Mouse (Mus musculus) liver, embryonic 15.5 days (tissue): ENCODE measurements around the gene Nt5dc1. TPM values are rescaled to one million over a fixed set of nuclear protein-coding genes. Genes with fewer than 3 reads are reported as not detected.

ENCODE experiments used
- ATAC-seq: fragments of 200-750 bp; cut with Nextera tagmentation; 2 replicates; pipeline ENCODE4 v1.8.0; 2017; ENCODE audit warnings: moderate number of reproducible peaks, mild to moderate bottlenecking, moderate library complexity; ENCODE audit not compliant: insufficient read depth
- H3K27ac ChIP-seq: fragments of 300-500 bp; sonication (generic); replicated peaks from 2 replicates; pipeline ENCODE4 v1.5.1; 2015; ENCODE audit warnings: mild to moderate bottlenecking, inconsistent platforms
- H3K27me3 ChIP-seq: fragments of 300-500 bp; sonication (generic); 2 replicates; pipeline ENCODE4 v1.6.1; 2015; ENCODE audit warnings: mild to moderate bottlenecking, inconsistent platforms
- H3K36me3 ChIP-seq: fragments of 300-500 bp; sonication (generic); replicated peaks from 2 replicates; pipeline ENCODE4 v1.6.1; 2015; ENCODE audit warnings: moderate library complexity, mild to moderate bottlenecking, inconsistent platforms
- H3K4me1 ChIP-seq: fragments of 300-500 bp; sonication (generic); replicated peaks from 2 replicates; pipeline ENCODE4 v1.6.1; 2015; ENCODE audit warnings: inconsistent platforms
- H3K4me2 ChIP-seq: fragments of 300-500 bp; sonication (generic); 2 replicates; pipeline ENCODE4 v1.6.1; 2015; ENCODE audit warnings: moderate library complexity, mild to moderate bottlenecking, inconsistent platforms
- H3K4me3 ChIP-seq: fragments of 300-500 bp; sonication (generic); replicated peaks from 2 replicates; pipeline ENCODE4 v1.5.1; 2015; ENCODE audit warnings: mild to moderate bottlenecking, inconsistent platforms
- H3K9ac ChIP-seq: fragments of 300-500 bp; sonication (generic); 2 replicates; pipeline ENCODE4 v1.6.1; 2015; ENCODE audit warnings: moderate library complexity, mild to moderate bottlenecking, inconsistent platforms
- H3K9me3 ChIP-seq: fragments of 300-500 bp; sonication (generic); replicated peaks from 2 replicates; pipeline ENCODE4 v1.6.1; 2016; ENCODE audit warnings: inconsistent platforms
- WGBS: fragments of 180-500 bp; shearing (Covaris S2); methylation state at CpG from one replicate; pipeline ENCODE4 v1.1.7; 2015; ENCODE audit warnings: mixed read lengths; ENCODE audit not compliant: insufficient replicate concordance; 5-methylcytosine and 5-hydroxymethylcytosine counted together
- polyA plus RNA-seq: library from polyadenylated mRNA; unstranded; fragments of >200 nt; fragmentation: Nextera tagmentation; extraction: Ambion mirVana; gene quantifications from 2 replicates; pipeline ENCODE4 v1.2.1, GENCODE M21; 2015

Gene Nt5dc1
- polyA plus RNA-seq, 1 experiment from 2014 or later: 7.4 TPM

- Histone ChIP-seq H3K9ac (no peak overlapping the region), H3K9me3 (no peaks in the 10 kb centered on the region), H3K4me2 (no peak overlapping the region), H3K4me1 (0 out of 2 replicates have a peak, but pooled peaks cover 5% of the 10 kb centered on the region), H3K27me3 (no peaks in the 10 kb centered on the region), H3K4me3 (no peak overlapping the region), H3K36me3 (no peaks in the 10 kb centered on the region), H3K27ac (no peak overlapping the region)
- ATAC-seq: no peak
- 59% methylated on average over 3 of the region's 3 CpGs for WGBS
Observed at GRCm38 (mm10) chr10:34312536-34312935, 105.8 kb downstream of the Nt5dc1 start.

GRCm38 (mm10) chr10:34309915-34310685 lies 108.3 kb downstream of the Nt5dc1 start:
- Histone ChIP-seq H3K4me3 (no peak overlapping the region), H3K36me3 (no peaks in the 10 kb centered on the region), H3K27me3 (no peaks in the 10 kb centered on the region), H3K27ac (no peak overlapping the region), H3K9me3 (no peaks in the 10 kb centered on the region), H3K4me1 (no peaks in the 10 kb centered on the region), H3K9ac (no peak overlapping the region), H3K4me2 (no peak overlapping the region)
- WGBS: 57% methylated on average over 9 of the region's 9 CpGs
- ATAC-seq: no peak

GRCm38 (mm10) chr10:34307070-34307469 lies 111.3 kb downstream of the Nt5dc1 start:
- H3K4me2 ChIP-seq: no peak overlapping the region
- H3K36me3 ChIP-seq: no peaks in the 10 kb centered on the region
- H3K9ac ChIP-seq: no peak overlapping the region
- no peak for ATAC-seq
- no peaks in the 10 kb centered on the region for H3K27me3 ChIP-seq
- H3K9me3 ChIP-seq: no peaks in the 10 kb centered on the region
- no peaks in the 10 kb centered on the region for H3K4me1 ChIP-seq
- H3K4me3 ChIP-seq: no peak overlapping the region
- H3K27ac ChIP-seq: no peak overlapping the region

- WGBS: 65% methylated on average over 5 of the region's 5 CpGs
- no peak for ATAC-seq
Observed at GRCm38 (mm10) chr10:34300368-34300767, 118.0 kb downstream of the Nt5dc1 start.

GRCm38 (mm10) chr10:34297980-34298753 lies 120.2 kb downstream of the Nt5dc1 start:
- Histone ChIP-seq H3K36me3 (no peaks in the 10 kb centered on the region), H3K9me3 (no peaks in the 10 kb centered on the region), H3K27me3 (peaks cover 15% of the 10 kb centered on the region), H3K4me2 (peak overlapping the region; percentile 89), H3K9ac (peak overlapping the region; percentile 11; the same call in 1 of the 2 replicates), H3K4me1 (peaks cover 17% of the 10 kb centered on the region), H3K4me3 (peak overlapping the region; percentile 60), H3K27ac (no peak overlapping the region)
- no peak for ATAC-seq
- WGBS: 42% methylated on average over 25 of the region's 25 CpGs

More at GRCm38 (mm10) chr10:34300368-34300767, 118.0 kb downstream of the Nt5dc1 start:
- peaks cover 15% of the 10 kb centered on the region for H3K27me3 ChIP-seq
- H3K9me3 ChIP-seq: no peaks in the 10 kb centered on the region
- no peak overlapping the region for H3K9ac ChIP-seq
- no peak overlapping the region for H3K4me2 ChIP-seq
- no peaks in the 10 kb centered on the region for H3K36me3 ChIP-seq
- H3K4me1 ChIP-seq: peaks cover 17% of the 10 kb centered on the region
- no peak overlapping the region for H3K27ac ChIP-seq
- no peak overlapping the region for H3K4me3 ChIP-seq

GRCm38 (mm10) chr10:34297299-34297979 lies 120.9 kb downstream of the Nt5dc1 start, which contains the start of gene Tspyl4:
TSS of gene Tspyl4 (plus strand) at chr10:34297442.
- Histone ChIP-seq H3K4me1 (peaks cover 17% of the 10 kb centered on the region), H3K4me2 (peak within 1 kb of the TSS; percentile 89), H3K9me3 (no peaks in the 10 kb centered on the region), H3K36me3 (no peaks in the 10 kb centered on the region), H3K4me3 (peak within 1 kb of the TSS; percentile 60), H3K9ac (peak within 1 kb of the TSS; percentile 11; the same call in 1 of the 2 replicates), H3K27me3 (peaks cover 15% of the 10 kb centered on the region), H3K27ac (no peak within 1 kb of the TSS)
- ATAC-seq: peak; percentile 87
- under 1% methylated on average over 38 of the region's 38 CpGs for WGBS

GRCm38 (mm10) chr10:34296911-34297298 lies 121.4 kb downstream of the Nt5dc1 start:
- no peak overlapping the region for H3K9ac ChIP-seq

GRCm38 (mm10) chr10:34282420-34283238 lies 135.7 kb downstream of the Nt5dc1 start:
- H3K4me2 ChIP-seq: peak overlapping the region; percentile 85
- H3K4me3 ChIP-seq: peak overlapping the region; percentile 98
- H3K27me3 ChIP-seq: no peaks in the 10 kb centered on the region
- H3K4me1 ChIP-seq: peaks cover 21% of the 10 kb centered on the region
- peaks cover 7% of the 10 kb centered on the region; the same call in 1 of the 2 replicates for H3K36me3 ChIP-seq
- ATAC-seq: peak; percentile 59
- 4% methylated on average over 47 of the region's 47 CpGs for WGBS
- peak overlapping the region; percentile 97 for H3K9ac ChIP-seq
- peak overlapping the region; percentile 93 for H3K27ac ChIP-seq
- H3K9me3 ChIP-seq: no peaks in the 10 kb centered on the region

More at GRCm38 (mm10) chr10:34296911-34297298, 121.4 kb downstream of the Nt5dc1 start:
- Histone ChIP-seq H3K36me3 (no peaks in the 10 kb centered on the region), H3K4me1 (peaks cover 17% of the 10 kb centered on the region), H3K4me2 (peak overlapping the region; percentile 89), H3K9me3 (no peaks in the 10 kb centered on the region), H3K27me3 (peaks cover 15% of the 10 kb centered on the region), H3K27ac (no peak overlapping the region), H3K4me3 (peak overlapping the region; percentile 60)
- ATAC-seq: no peak
- 9% methylated on average over 13 of the region's 13 CpGs for WGBS

- H3K9ac ChIP-seq: peak within 1 kb of the TSS; percentile 97
- 0% methylated on average over 38 of the region's 38 CpGs for WGBS
Observed at GRCm38 (mm10) chr10:34281962-34282388, 136.4 kb downstream of the Nt5dc1 start, which contains the start of gene Tspyl1. TSS of gene Tspyl1 (plus strand) at chr10:34282190.

More at GRCm38 (mm10) chr10:34281962-34282388, 136.4 kb downstream of the Nt5dc1 start, which contains the start of gene Tspyl1:
- ATAC-seq: peak; percentile 97
- peak within 1 kb of the TSS; percentile 98 for H3K4me3 ChIP-seq
- H3K4me2 ChIP-seq: peak within 1 kb of the TSS; percentile 85
- H3K27ac ChIP-seq: peak within 1 kb of the TSS; percentile 93
- H3K36me3 ChIP-seq: 0 out of 2 replicates have a peak, but pooled peaks cover under 1% of the 10 kb centered on the region
- H3K9me3 ChIP-seq: no peaks in the 10 kb centered on the region
- peaks cover 21% of the 10 kb centered on the region for H3K4me1 ChIP-seq
- no peaks in the 10 kb centered on the region for H3K27me3 ChIP-seq
